Comparison of ENCODE assay signal across 24 mouse cellular contexts in genomic region chr15:5105891-5106290, GRCm38 (mm10). TPM values are rescaled to one million over a fixed set of nuclear protein-coding genes. Genes with fewer than 3 reads are reported as not detected.
DNase-seq lines count a peak whose midpoint lies in the region; ATAC-seq and TF ChIP-seq lines count a peak whose summit lies in the region.
"Had no signal": no experiment of that assay in that cellular context is flagged by ENCODE, and none has a peak within 500 bp of the region (broad histone marks: within the 10 kb centered on the region; RNA-seq: fewer than 3 reads in every experiment).

No protein-coding gene starts in this region.

- DNase-seq in forebrain, postnatal 0 days = no peak
- peak; percentile 56 for DNase-seq in heart, embryonic 10.5 days (ENCODE audit: low spot score)
- no peak for DNase-seq in heart, postnatal 25 days (ENCODE audit: low spot score)
- no peak for DNase-seq in layer of hippocampus, adult 2 months (ENCODE audit: low spot score in 2 of 2)
- no peak for DNase-seq in layer of hippocampus, adult 18-20 months (ENCODE audit: low spot score in 2 of 2)
- DNase-seq in midbrain, postnatal 0 days (ENCODE audit: low spot score) = no peak
- DNase-seq: adrenal gland, adult 8-10 months; cerebellum, adult 2 months; cerebellum, postnatal 14 days; gastrocnemius, postnatal 25 days; kidney, postnatal 10 days; liver; lung, postnatal 14 days; thymus, adult 2 months; thymus, postnatal 36 days had no signal

- no peak overlapping the region for H3K27ac ChIP-seq in forebrain, embryonic 13.5 days
- H3K27ac ChIP-seq in forebrain, postnatal 0 days (ENCODE audit: low read depth, low read length) = no peak overlapping the region
- no peak overlapping the region for H3K27ac ChIP-seq in heart, embryonic 10.5 days
- H3K27ac ChIP-seq in layer of hippocampus, adult 2 months = peak overlapping the region; percentile 24; the same call in 1 of the 2 replicates
- H3K27ac ChIP-seq in midbrain, postnatal 0 days (ENCODE audit: low read depth, low read length) = no peak overlapping the region
- H3K27ac ChIP-seq: liver, embryonic 14.5 days; neural tube, embryonic 13.5 days had no signal

- peak; percentile 59 for ATAC-seq in forebrain, embryonic 13.5 days
- no peak; the same call in 1 of the 2 replicates for ATAC-seq in forebrain, postnatal 0 days
- ATAC-seq in midbrain, postnatal 0 days (ENCODE audit: low FRiP score) = peak; percentile 13; the same call in 1 of the 2 replicates
- no peak for ATAC-seq in erythroblast, adult 5-6 weeks (replicated peaks; ENCODE audit: low FRiP score, poor library complexity, severe bottlenecking)

- intact Hi-C loops in heart, postnatal 25 days (cut with DNase I) = loop anchor here (5.0 kb wide), 1 partner anchor 36 kb away; the partner anchor contains the start of gene Prkaa1

- no peak overlapping the region for H3K9ac ChIP-seq in forebrain, embryonic 13.5 days
- H3K9ac ChIP-seq in forebrain, postnatal 0 days = no peak overlapping the region
- no peak overlapping the region for H3K9ac ChIP-seq in midbrain, postnatal 0 days (replicated peaks; ENCODE audit: low read length, poor library complexity, severe bottlenecking)
- H3K9ac ChIP-seq: heart, embryonic 12.5 days; liver, embryonic 14.5 days; lung, embryonic 14.5 days; neural tube, embryonic 13.5 days had no signal

- 72% methylated on average over 6 of the region's 6 CpGs for WGBS in forebrain, embryonic 13.5 days
- 75% methylated on average over 6 of the region's 6 CpGs for WGBS in forebrain, postnatal 0 days
- WGBS in heart, embryonic 10.5 days = 80% methylated on average over 6 of the region's 6 CpGs
- 80% methylated on average over 6 of the region's 6 CpGs for WGBS in midbrain, postnatal 0 days

- no peak for TF ChIP-seq CTCF in forebrain, postnatal 0 days (IDR thresholded peaks at IDR 0.05; ENCODE audit: low read depth)
- no peak for TF ChIP-seq CTCF in layer of hippocampus, adult 2 months (conservative IDR thresholded peaks at IDR 0.05)
- TF ChIP-seq CTCF in midbrain, postnatal 0 days (IDR thresholded peaks at IDR 0.05) = no peak

- no peaks in the 10 kb centered on the region for H3K4me1 ChIP-seq in forebrain, embryonic 13.5 days
- no peaks in the 10 kb centered on the region for H3K4me1 ChIP-seq in forebrain, postnatal 0 days (ENCODE audit: insufficient read depth)
- H3K4me1 ChIP-seq in heart, embryonic 10.5 days = no peaks in the 10 kb centered on the region
- H3K4me1 ChIP-seq in midbrain, postnatal 0 days (ENCODE audit: insufficient read depth, low read length) = no peaks in the 10 kb centered on the region
- H3K4me1 ChIP-seq: heart, embryonic 12.5 days; neural tube, embryonic 13.5 days had no signal

- H3K27me3 ChIP-seq in forebrain, embryonic 13.5 days = no peaks in the 10 kb centered on the region
- H3K27me3 ChIP-seq in forebrain, postnatal 0 days (ENCODE audit: insufficient read depth, low read length) = no peaks in the 10 kb centered on the region
- H3K27me3 ChIP-seq in heart, embryonic 10.5 days (ENCODE audit: insufficient read depth, poor library complexity, severe bottlenecking) = no peaks in the 10 kb centered on the region
- no peaks in the 10 kb centered on the region for H3K27me3 ChIP-seq in midbrain, postnatal 0 days (ENCODE audit: insufficient read depth, low read length)
- H3K27me3 ChIP-seq: CH12.LX; heart, embryonic 12.5 days; neural tube, embryonic 13.5 days had no signal

- H3K4me2 ChIP-seq in forebrain, embryonic 13.5 days = no peak overlapping the region
- no peak overlapping the region for H3K4me2 ChIP-seq in forebrain, postnatal 0 days (ENCODE audit: low read depth)
- H3K4me2 ChIP-seq in midbrain, postnatal 0 days (ENCODE audit: low read depth, low read length, poor library complexity, severe bottlenecking) = no peak overlapping the region
- H3K4me2 ChIP-seq: heart, embryonic 12.5 days; lung, embryonic 14.5 days; neural tube, embryonic 13.5 days had no signal

- H3K36me3 ChIP-seq in forebrain, embryonic 13.5 days (ENCODE audit: poor library complexity, severe bottlenecking) = no peaks in the 10 kb centered on the region
- H3K36me3 ChIP-seq in forebrain, postnatal 0 days (ENCODE audit: insufficient read depth) = no peaks in the 10 kb centered on the region
- H3K36me3 ChIP-seq in heart, embryonic 10.5 days = peaks cover 10% of the 10 kb centered on the region; the same call in 1 of the 2 replicates
- no peaks in the 10 kb centered on the region for H3K36me3 ChIP-seq in midbrain, postnatal 0 days (ENCODE audit: insufficient read depth, low read length)
- H3K36me3 ChIP-seq: neural tube, embryonic 13.5 days had no signal

- H3K4me3 ChIP-seq in forebrain, embryonic 13.5 days = no peak overlapping the region
- H3K4me3 ChIP-seq in forebrain, postnatal 0 days (ENCODE audit: low read depth, low read length) = no peak overlapping the region
- no peak overlapping the region for H3K4me3 ChIP-seq in heart, embryonic 10.5 days
- H3K4me3 ChIP-seq in layer of hippocampus, adult 2 months = no peak overlapping the region
- H3K4me3 ChIP-seq in midbrain, postnatal 0 days (ENCODE audit: low read depth, low read length) = no peak overlapping the region
- H3K4me3 ChIP-seq: heart, embryonic 12.5 days; neural tube, embryonic 13.5 days had no signal

- H3K9me3 ChIP-seq in forebrain, embryonic 13.5 days (replicated peaks) = no peaks in the 10 kb centered on the region
- no peaks in the 10 kb centered on the region for H3K9me3 ChIP-seq in forebrain, postnatal 0 days (ENCODE audit: low read length)
- H3K9me3 ChIP-seq in heart, embryonic 10.5 days = no peaks in the 10 kb centered on the region
- H3K9me3 ChIP-seq in midbrain, postnatal 0 days (ENCODE audit: low read length) = no peaks in the 10 kb centered on the region
- H3K9me3 ChIP-seq: heart, embryonic 12.5 days; neural tube, embryonic 13.5 days had no signal

RNA-seq across cellular contexts. Expression of gene Card6, which starts 2.4 kb away (rescaled TPM):
- polyA plus RNA-seq in forebrain, embryonic 13.5 days (2015; fragmentation: Nextera tagmentation; extraction: Ambion mirVana) = 0.60 and 0.85 TPM in 2 replicates
- total RNA-seq in forebrain, postnatal 0 days (2014; rRNA removed) = 0.29 and 0.54 TPM in 2 replicates
- 0.08 and 0.41 TPM in 2 replicates for polyA plus RNA-seq in forebrain, postnatal 0 days (2015; fragmentation: Nextera tagmentation; extraction: Ambion mirVana)
- 1.5 and 2.3 TPM in 2 replicates for polyA plus RNA-seq in heart, embryonic 10.5 days (2016; fragmentation: Nextera tagmentation; extraction: Ambion mirVana)
- 1 to 10 TPM; 6.8 to 7.0 TPM for total RNA-seq in heart, postnatal 25 days (2021)
- 1 to 10 TPM; 5.8 to 6.6 TPM for total RNA-seq in layer of hippocampus, adult 2 months (2021)
- 1 to 10 TPM; 4.9 to 5.9 TPM for total RNA-seq in layer of hippocampus, adult 18-20 months (2021)
- 0.11 and 0.42 TPM in 2 replicates for total RNA-seq in midbrain, postnatal 0 days (2014; rRNA removed)
- polyA plus RNA-seq in midbrain, postnatal 0 days (2015; fragmentation: Nextera tagmentation; extraction: Ambion mirVana) = 0.25 and 0.52 TPM in 2 replicates
- 1.7 TPM in 1 of 2 replicates, not detected in the other for total RNA-seq in erythroblast, adult 5-6 weeks (2015; ENCODE audit: low replicate concordance)
- total RNA-seq in erythroblast, adult 5-6 weeks (2017; ENCODE audit: low replicate concordance) = 0.42 and 1.3 TPM in 2 replicates

RNA-seq across cellular contexts. Expression of gene Rpl37, which starts 10.6 kb away (rescaled TPM):
- 431 and 548 TPM in 2 replicates for polyA plus RNA-seq in forebrain, embryonic 13.5 days (2015; fragmentation: Nextera tagmentation; extraction: Ambion mirVana)
- 272 and 533 TPM in 2 replicates for total RNA-seq in forebrain, postnatal 0 days (2014; rRNA removed)
- 400 and 543 TPM in 2 replicates for polyA plus RNA-seq in forebrain, postnatal 0 days (2015; fragmentation: Nextera tagmentation; extraction: Ambion mirVana)
- polyA plus RNA-seq in heart, embryonic 10.5 days (2016; fragmentation: Nextera tagmentation; extraction: Ambion mirVana) = 366 and 403 TPM in 2 replicates
- 100 to 1,000 TPM; 178 to 197 TPM for total RNA-seq in heart, postnatal 25 days (2021)
- 100 to 1,000 TPM; 308 to 352 TPM for total RNA-seq in layer of hippocampus, adult 2 months (2021)
- 100 to 1,000 TPM; 322 to 344 TPM for total RNA-seq in layer of hippocampus, adult 18-20 months (2021)
- total RNA-seq in midbrain, postnatal 0 days (2014; rRNA removed) = 186 and 281 TPM in 2 replicates
- 359 and 404 TPM in 2 replicates for polyA plus RNA-seq in midbrain, postnatal 0 days (2015; fragmentation: Nextera tagmentation; extraction: Ambion mirVana)
- 167 and 232 TPM in 2 replicates for total RNA-seq in erythroblast, adult 5-6 weeks (2015; ENCODE audit: low replicate concordance)
- 170 and 249 TPM in 2 replicates for total RNA-seq in erythroblast, adult 5-6 weeks (2017; ENCODE audit: low replicate concordance)

RNA-seq across cellular contexts. Expression of gene Prkaa1, which starts 37.8 kb away (rescaled TPM):
- 11.3 and 12.5 TPM in 2 replicates for polyA plus RNA-seq in forebrain, embryonic 13.5 days (2015; fragmentation: Nextera tagmentation; extraction: Ambion mirVana)
- 19.7 and 24.1 TPM in 2 replicates for total RNA-seq in forebrain, postnatal 0 days (2014; rRNA removed)
- 7.7 and 10.8 TPM in 2 replicates for polyA plus RNA-seq in forebrain, postnatal 0 days (2015; fragmentation: Nextera tagmentation; extraction: Ambion mirVana)
- 21.1 and 22.7 TPM in 2 replicates for polyA plus RNA-seq in heart, embryonic 10.5 days (2016; fragmentation: Nextera tagmentation; extraction: Ambion mirVana)
- total RNA-seq in heart, postnatal 25 days (2021) = 10 to 100 TPM; 12.8 to 15.2 TPM
- total RNA-seq in layer of hippocampus, adult 2 months (2021) = 10 to 100 TPM; 24.3 to 24.8 TPM
- 10 to 100 TPM; 24.4 to 25.4 TPM for total RNA-seq in layer of hippocampus, adult 18-20 months (2021)
- 17.2 and 17.5 TPM in 2 replicates for total RNA-seq in midbrain, postnatal 0 days (2014; rRNA removed)
- polyA plus RNA-seq in midbrain, postnatal 0 days (2015; fragmentation: Nextera tagmentation; extraction: Ambion mirVana) = 9.5 and 10.6 TPM in 2 replicates
- total RNA-seq in erythroblast, adult 5-6 weeks (2015; ENCODE audit: low replicate concordance) = 13.6 and 19.8 TPM in 2 replicates
- 12.0 and 14.8 TPM in 2 replicates for total RNA-seq in erythroblast, adult 5-6 weeks (2017; ENCODE audit: low replicate concordance)

RNA-seq across cellular contexts. Expression of gene C7, which starts 42.4 kb away (rescaled TPM):
- polyA plus RNA-seq in forebrain, embryonic 13.5 days (2015; fragmentation: Nextera tagmentation; extraction: Ambion mirVana) = 0.06 TPM in 2 replicates
- 0.05 TPM in 1 of 2 replicates, not detected in the other for total RNA-seq in forebrain, postnatal 0 days (2014; rRNA removed)
- polyA plus RNA-seq in forebrain, postnatal 0 days (2015; fragmentation: Nextera tagmentation; extraction: Ambion mirVana) = 0.06 and 0.11 TPM in 2 replicates
- 0.09 and 0.11 TPM in 2 replicates for polyA plus RNA-seq in heart, embryonic 10.5 days (2016; fragmentation: Nextera tagmentation; extraction: Ambion mirVana)
- total RNA-seq in heart, postnatal 25 days (2021) = 1 to 10 TPM; 1.6 to 2.3 TPM
- total RNA-seq in layer of hippocampus, adult 2 months (2021) = under 1 TPM; 0.13 to 0.17 TPM
- total RNA-seq in layer of hippocampus, adult 18-20 months (2021) = under 1 TPM; 0.12 to 0.20 TPM
- 0.27 TPM in 1 of 2 replicates, not detected in the other for total RNA-seq in midbrain, postnatal 0 days (2014; rRNA removed)
- polyA plus RNA-seq in midbrain, postnatal 0 days (2015; fragmentation: Nextera tagmentation; extraction: Ambion mirVana) = 0.10 TPM in 1 of 2 replicates, not detected in the other
- total RNA-seq in erythroblast, adult 5-6 weeks (2015; ENCODE audit: low replicate concordance) = not detected in 2 replicates
- not detected in 2 replicates for total RNA-seq in erythroblast, adult 5-6 weeks (2017; ENCODE audit: low replicate concordance)
- polyA plus RNA-seq: C2C12; limb, embryonic 11.5 days; neural tube, embryonic 13.5 days had no signal

Comparison
In these comparisons a context has a peak if more than half of its experiments do, and no peak if none do; other contexts are left out.
1. ATAC-seq: peak in forebrain, embryonic 13.5 days (single experiment) and midbrain, postnatal 0 days (single experiment); none in forebrain, postnatal 0 days (single experiment) and erythroblast, adult 5-6 weeks (single experiment).